Mouse (Mus musculus) liver, postnatal 0 days (tissue): ENCODE results near the gene Spsb4.

Experiments
- CTCF ChIP-seq: sonication (generic); IDR thresholded peaks from 2 replicates; pipeline ENCODE4 v1.5.1; 2016; ENCODE audit warnings: antibody characterized with exemption, low read depth
- EP300 ChIP-seq: IDR thresholded peaks from 2 replicates; pipeline ENCODE4 v1.6.1; 2016; ENCODE audit warnings: antibody characterized with exemption, low read depth, mild to moderate bottlenecking

DNA sequence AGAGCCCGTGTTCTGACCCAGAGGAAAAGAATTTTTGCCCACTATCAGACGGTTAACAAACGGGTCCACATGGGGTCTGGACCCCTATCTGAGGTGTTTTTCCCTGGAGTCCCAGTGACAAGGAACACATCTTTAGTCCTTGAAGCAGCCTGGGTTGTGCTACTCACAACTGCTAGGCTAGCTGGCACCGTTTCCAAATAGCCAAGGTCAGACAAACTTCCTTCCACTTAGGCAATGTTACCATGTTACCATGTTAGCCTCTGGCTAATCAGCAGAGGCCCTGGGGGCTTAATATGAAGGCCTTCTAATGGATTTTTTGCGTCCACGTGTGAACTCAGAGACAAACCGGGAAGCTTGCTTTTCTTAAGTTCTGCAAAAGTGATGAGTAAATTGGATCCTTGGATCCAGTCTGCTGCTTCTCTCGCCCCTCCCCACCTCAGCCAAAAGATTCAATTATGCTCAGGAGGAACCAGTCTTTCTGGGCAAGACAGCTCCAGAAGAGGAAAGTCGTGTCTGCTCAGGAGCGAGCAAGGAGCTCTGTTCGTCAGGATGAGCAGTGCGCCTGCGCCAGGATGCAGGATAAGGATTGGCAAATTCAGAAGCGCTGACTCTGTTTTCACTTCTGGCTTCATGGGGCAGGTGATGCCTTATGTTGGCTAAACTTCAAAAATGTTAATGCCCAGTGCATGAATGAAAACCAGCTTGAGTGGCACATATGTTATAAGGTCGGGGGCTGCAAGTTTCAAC is 64.4 kb downstream of the Spsb4 start:
- TF ChIP-seq CTCF (no peak), EP300 (no peak)
